Mouse (Mus musculus) bone marrow, adult 2 months (tissue): ENCODE measurements around the gene Fam84b. TPM values are rescaled to one million over a fixed set of nuclear protein-coding genes. Genes with fewer than 3 reads are reported as not detected.

Source experiments
- H3K27ac ChIP-seq: fragments of 200-500 bp; 2 replicates; pipeline ENCODE4 v1.5.1; 2012; ENCODE audit warnings: low read depth, mild to moderate bottlenecking, control low read depth, inconsistent platforms, low read length; ENCODE audit not compliant: control insufficient read depth, poor library complexity, insufficient read depth
- H3K4me1 ChIP-seq: fragments of 200-500 bp; 2 replicates; pipeline ENCODE4 v1.6.1; 2011; ENCODE audit warnings: low read length; ENCODE audit not compliant: control insufficient read depth, insufficient read depth
- H3K4me3 ChIP-seq: fragments of 200-500 bp; replicated peaks from 2 replicates; pipeline ENCODE3; 2011; ENCODE audit warnings: mild to moderate bottlenecking, low read depth, low read length, control low read depth; ENCODE audit not compliant: control insufficient read depth
- CTCF ChIP-seq: fragments of 200-500 bp; IDR thresholded peaks from 2 replicates; pipeline ENCODE4 v1.5.1; 2011; ENCODE audit warnings: low read length, control low read depth; ENCODE audit not compliant: control insufficient read depth, insufficient read depth
- POLR2A ChIP-seq: fragments of 200-500 bp; IDR thresholded peaks from 2 replicates; pipeline ENCODE4 v1.6.1; 2011; ENCODE audit warnings: low read depth, mild to moderate bottlenecking, control low read depth, low read length, borderline replicate concordance; ENCODE audit not compliant: control insufficient read depth
- WGBS: fragments of 180-500 bp; shearing (Covaris S2); methylation state at CpG from one replicate; pipeline ENCODE4 v1.1.7; 2018; 5-methylcytosine and 5-hydroxymethylcytosine counted together
- polyA plus RNA-seq: library from polyadenylated mRNA; stranded (reverse); fragments of >200 nt; gene quantifications from 2 replicates; pipeline ENCODE4 v1.2.4, GENCODE M21; 2011; ENCODE audit warnings: low replicate concordance; ENCODE audit not compliant: missing spikeins, insufficient read depth, insufficient read length

Fam84b gene
- polyA plus RNA-seq, 1 experiment, result 1.8 TPM

DNA sequence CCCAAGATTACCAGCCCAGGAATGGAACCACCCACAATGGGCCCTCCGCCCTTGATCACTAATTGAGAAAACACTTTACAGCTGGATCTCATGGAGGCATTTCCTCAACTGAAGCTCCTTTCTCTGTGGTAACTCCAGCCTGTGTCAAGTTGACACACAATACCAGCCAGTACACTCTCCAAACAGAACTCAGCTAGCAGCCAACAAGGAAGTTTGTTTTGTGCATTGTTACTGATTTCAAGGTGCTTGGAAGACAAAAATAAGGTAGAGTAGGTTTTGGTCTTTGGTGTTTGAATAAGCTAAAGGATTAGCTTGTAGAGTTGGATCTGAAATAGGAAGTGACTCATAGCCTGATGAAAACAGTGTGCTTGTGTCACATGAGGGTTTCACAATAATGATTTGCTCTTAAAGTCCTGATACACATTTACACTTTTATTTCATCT is 74.0 kb downstream of the Fam84b start:
- H3K4me1 ChIP-seq, result no peaks in the 10 kb centered on the region
- no peak for TF ChIP-seq POLR2A
- no peak for TF ChIP-seq CTCF
- WGBS, result 38% methylated on average over 1 of the region's 1 CpGs
- no peak overlapping the region; the same call in 1 of the 2 replicates for H3K27ac ChIP-seq
- H3K4me3 ChIP-seq, result no peak overlapping the region

DNA sequence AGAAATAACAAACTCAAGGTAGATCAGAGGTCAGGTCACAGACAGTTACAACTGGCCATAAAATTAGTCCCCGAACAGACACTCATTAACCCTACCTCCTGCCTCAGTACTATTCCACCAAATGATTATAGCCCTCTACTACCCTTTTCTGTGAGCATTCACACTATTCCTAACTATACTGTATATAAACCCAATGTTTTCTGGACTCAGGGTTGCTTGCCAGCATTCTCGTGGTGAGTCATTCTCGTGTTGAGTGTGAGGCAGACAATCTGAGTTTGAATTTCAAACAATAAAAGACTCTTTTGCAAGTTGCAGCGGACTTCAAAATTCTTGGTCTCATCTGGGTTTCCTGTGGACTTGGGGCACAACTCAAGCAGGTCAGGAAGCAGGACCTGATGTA is 74.5 kb downstream of the Fam84b start:
- Histone ChIP-seq H3K27ac (no peak overlapping the region; the same call in 1 of the 2 replicates), H3K4me3 (no peak overlapping the region), H3K4me1 (no peaks in the 10 kb centered on the region)
- TF ChIP-seq CTCF (no peak), POLR2A (no peak)
- 69% methylated on average over 4 of the region's 4 CpGs for WGBS

Other genes starting within 250 kb of the Fam84b start
- gene A1bg, start 69.2 kb upstream of the Fam84b start, polyA plus RNA-seq, result not detected in 2 replicates